Mouse (Mus musculus) bone marrow, adult 2 months (tissue): ENCODE results near the gene Fam20c.

ENCODE experiments used
- CTCF ChIP-seq: fragments of 200-500 bp; IDR thresholded peaks from 2 replicates; pipeline ENCODE4 v1.5.1; 2011; ENCODE audit warnings: low read length, control low read depth; ENCODE audit not compliant: control insufficient read depth, insufficient read depth
- POLR2A ChIP-seq: fragments of 200-500 bp; IDR thresholded peaks from 2 replicates; pipeline ENCODE4 v1.6.1; 2011; ENCODE audit warnings: low read depth, mild to moderate bottlenecking, control low read depth, low read length, borderline replicate concordance; ENCODE audit not compliant: control insufficient read depth

- TF ChIP-seq CTCF (no peak), POLR2A (no peak)
Measured at GRCm38 (mm10) chr5:138852151-138852550, 97.8 kb downstream of the Fam20c start.
